Mouse (Mus musculus): ENCODE measurements around the gene Cyp11a1.

GRCm38 (mm10) chr9:58028841-58029240, 22.6 kb downstream of the Cyp11a1 start:
- no peak for TF ChIP-seq POLR2A (IDR thresholded peaks at IDR 0.05; ENCODE audit: borderline replicate concordance, extremely low read depth, low read depth, low read length)
- TF ChIP-seq CTCF (IDR thresholded peaks at IDR 0.05; ENCODE audit: insufficient read depth, low read length), result no peak

Data from lung, adult 2 months (tissue).